Mouse (Mus musculus): ENCODE measurements at regions not wholly inside any gene's neighbourhood (a gene's known extent, or its start where the extent isn't known, plus 50 kb on each side); places are given as distances from the start of the nearest gene placed in this dataset.
A peak's percentile ranks its signal among the peaks of the same experiment; 100 is the strongest.

DNA sequence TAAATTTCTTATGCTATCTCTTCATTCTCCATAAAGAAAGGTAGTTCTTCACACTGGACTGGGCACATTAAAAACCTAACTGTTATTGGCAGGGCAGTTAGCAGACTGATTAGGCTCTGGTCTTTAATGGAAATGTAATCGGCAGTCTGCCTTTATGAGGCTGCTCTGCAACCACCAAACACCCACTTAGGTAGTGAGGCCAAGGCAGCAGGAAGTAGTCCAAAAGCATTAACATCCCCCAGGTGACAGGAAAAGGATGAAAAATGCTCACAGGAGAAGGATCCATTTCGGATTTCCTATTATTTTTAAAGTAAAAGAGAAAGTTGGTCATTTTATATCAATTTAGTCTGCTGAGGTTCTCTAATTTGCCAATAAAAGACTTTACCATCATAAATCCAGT is 528.9 kb upstream of the Dppa4 start:
- DNase-seq, result no peak

DNA sequence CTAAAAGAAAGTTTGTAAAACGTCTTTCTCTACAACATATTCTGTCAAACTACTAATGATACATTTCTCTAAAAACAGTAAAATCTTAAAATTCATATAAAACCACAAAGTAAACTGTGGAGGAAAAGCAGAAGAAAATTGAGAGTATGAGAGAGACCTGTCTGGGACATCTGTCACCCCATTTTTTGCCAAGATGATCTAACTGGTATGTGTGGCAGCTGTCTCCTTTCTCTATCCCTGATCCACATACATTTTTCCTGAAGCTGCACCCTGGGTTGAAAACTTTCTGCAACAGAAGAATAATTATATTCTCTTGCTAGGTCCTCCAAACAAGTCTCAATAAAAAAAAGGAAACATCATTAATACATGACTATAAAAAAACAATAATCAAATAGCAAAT is 525.2 kb upstream of the Dppa4 start:
- DNase-seq, result no peak

GRCm38 (mm10) chr16:47765742-47766141 is 517.8 kb upstream of the Dppa4 start:
- peak; percentile 32 to 70 for DNase-seq

DNA sequence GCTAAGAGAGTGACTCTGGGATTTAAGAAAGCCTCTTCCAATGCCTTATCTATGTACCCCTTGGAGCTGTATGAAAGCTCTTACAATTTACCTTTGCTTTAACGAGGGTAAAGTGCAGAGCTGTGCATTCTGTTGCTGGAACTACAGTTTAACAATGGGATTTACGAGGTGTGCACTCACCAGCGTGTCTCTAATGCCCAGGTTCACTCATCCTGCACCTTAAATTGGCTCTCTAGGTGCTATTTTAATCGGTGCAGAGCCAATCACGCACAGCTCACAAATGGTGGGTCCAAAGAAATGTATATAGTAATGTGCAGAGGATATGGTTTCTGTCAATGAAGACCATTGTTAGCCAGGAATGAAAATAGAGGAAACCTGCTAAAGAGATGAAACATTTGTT is 495.0 kb upstream of the Dppa4 start:
- DNase-seq, result no peak

GRCm38 (mm10) chr16:47790666-47791065 is 492.9 kb upstream of the Dppa4 start:
- DNase-seq, result no peak

DNA sequence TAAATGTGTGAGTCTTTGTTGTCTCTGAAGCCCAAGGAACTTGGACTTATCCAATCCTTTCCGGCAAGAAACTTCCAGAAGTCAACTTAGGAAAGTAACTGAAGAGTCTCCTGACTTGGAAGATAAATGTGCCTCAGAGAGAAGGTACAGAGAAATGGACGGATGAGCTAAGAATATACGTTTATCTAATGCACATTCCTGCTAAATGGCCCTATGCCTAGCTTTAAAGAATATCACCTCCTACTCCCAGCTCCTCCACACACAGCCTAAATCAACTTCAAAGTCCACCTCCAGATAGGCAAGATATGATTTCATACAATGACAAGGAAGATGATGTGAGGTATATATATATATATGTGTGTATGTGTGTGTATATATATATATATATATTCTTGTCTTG is 492.1 kb upstream of the Dppa4 start:
- no peak for DNase-seq

DNA sequence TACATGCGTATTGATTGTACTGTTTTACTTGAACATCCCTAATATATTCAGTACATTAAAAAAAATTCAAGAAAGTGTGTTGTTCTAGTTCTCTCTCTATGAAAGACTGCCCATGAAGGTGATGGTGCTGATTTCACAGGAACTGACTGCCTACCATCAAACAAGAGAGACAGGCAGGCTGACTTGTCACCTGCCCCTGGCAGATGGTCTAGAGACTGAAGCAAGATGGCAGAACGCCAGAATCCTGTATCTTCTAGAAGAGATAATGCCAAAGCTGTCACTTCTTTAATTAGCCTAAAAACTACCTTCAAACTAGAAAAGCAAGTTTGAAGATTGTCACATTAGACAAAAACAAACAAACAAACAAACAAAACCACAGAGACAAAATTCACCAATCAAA is 484.7 kb upstream of the Dppa4 start:
- DNase-seq, result no peak

DNA sequence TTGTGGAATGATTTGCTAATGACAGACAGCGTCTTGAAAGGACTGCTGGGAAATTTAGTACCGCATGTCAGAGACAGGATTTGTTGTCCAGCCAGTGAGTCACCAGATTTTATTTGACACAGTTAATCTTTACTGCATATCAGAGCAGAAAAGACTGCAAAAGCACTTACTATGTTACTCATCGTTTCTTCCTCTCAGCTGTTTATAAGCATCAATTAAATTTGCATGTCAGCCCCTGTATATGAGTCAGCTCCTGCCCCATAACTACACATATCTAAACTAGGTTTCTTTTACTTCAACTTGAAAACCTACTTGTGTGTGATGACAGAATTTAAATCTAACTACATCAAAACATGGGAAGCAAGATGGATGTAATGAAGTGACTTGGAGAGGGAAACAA is 440.4 kb upstream of the Dppa4 start:
- no peak for DNase-seq

DNA sequence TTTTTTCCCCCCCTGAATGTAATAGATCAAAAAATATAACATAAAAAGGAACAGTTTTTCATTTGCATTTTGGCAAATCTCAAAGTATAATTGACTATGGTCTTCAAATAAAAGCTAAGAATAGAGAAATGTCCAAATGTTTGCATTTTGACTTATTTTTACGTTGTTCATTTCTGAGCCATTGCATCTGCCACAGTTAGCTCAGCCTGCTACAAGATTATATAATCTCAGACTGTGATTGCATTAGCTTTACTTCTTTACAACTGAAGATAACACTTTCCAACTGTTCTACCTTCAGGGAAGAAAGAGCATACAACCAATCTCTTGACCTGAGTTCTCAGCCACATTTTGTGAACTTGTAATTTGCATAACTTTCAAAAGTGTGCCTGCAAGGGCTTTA is 431.9 kb upstream of the Dppa4 start:
- DNase-seq, result no peak

DNA sequence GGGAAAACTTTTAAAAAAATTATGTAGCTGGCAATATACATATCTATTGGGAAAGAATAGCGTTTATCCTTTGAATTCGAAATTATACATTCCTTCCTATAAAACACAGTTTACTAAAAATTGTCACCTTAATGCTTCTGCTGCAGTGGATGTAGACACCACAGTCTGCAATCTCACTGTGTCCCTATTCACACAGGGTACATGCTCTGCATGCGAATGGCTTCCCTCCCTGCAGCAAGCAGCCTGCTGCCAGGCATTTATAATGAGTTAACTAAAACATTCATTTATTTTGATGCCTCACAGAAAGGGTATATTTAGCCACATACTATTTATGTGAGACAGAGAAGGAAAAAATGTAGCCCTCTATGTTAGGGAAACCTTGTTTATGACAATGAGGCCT is 423.7 kb upstream of the Dppa4 start:
- DNase-seq, result no peak

GRCm38 (mm10) chr16:47875258-47875657 is 408.3 kb upstream of the Dppa4 start:
- no peak for DNase-seq

- DNase-seq, result no peak
These were observed 400.1 kb upstream of the Dppa4 start for GRCm38 (mm10) chr16:47883476-47883875.

- no peak for DNase-seq
These were observed 396.5 kb upstream of the Dppa4 start for GRCm38 (mm10) chr16:47887019-47887418.

DNA sequence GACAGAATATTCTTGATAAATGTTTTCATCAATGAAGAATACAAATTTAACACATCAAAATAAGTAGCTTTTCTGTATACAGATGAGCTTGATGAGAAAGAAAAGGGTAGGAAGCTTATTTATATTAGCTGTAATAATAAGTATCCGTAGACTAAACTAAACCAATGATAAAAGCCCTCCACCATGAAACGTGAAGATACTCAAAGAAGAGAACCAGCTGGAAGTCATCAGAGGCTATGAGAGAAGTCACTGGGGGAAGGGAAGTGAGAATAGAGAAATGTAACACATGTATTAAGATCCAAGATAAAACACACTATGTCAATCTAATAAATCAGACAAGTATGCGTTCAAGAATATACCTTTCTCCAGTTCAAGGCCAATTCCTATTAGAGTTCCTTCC is 382.7 kb upstream of the Dppa4 start:
- no peak for DNase-seq

GRCm38 (mm10) chr16:47938000-47938399 is 345.5 kb upstream of the Dppa4 start:
- DNase-seq, result no peak
